Mouse (Mus musculus): Measurements from ENCODE around the gene Pnn. TPM values are rescaled to one million over a fixed set of nuclear protein-coding genes. Genes with fewer than 3 reads are reported as not detected.
"Not testable (repeated sequence)": the region's sequence is repeated elsewhere in the genome, so short reads cannot be mapped to it uniquely, and the experiment has no call there.

Gene Pnn
- polyA plus RNA-seq, 1 experiment from 2014 or later = 63.0 TPM

DNA sequence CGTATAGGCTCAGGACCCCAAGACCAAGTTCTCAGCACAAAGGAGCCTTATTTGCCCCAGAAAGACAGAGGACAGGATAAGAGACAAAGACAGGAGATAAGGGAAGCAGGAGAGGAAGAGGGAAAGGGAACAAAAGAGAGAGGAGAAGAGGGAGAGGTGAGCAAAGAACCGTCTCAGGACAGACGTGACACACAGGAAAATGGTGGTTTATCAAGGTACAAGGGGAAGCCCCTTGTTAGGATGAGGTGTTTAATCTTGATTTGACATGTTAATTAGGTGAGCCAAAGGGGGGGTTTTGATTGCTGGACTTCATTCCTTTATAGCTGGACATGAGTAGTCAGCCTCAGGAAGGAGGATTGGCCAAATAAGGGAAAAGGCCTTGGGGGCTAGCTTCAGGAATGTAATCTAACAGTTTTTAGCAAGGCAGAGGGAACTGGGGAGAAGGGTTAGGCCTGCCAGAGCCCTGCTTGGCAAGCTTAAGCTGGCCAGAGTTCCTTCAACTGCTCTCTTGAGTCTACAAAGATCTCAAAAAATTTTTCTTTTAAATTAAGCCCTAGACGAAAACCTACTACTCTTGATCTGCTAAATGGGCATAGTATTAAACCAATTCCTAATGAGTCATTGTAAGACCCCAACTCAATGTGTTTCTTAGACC lies 11.4 kb upstream of the Pnn start:
- Histone ChIP-seq H3K36me3 (peaks cover 60% of the 10 kb centered on the region), H3K4me2 (no peak overlapping the region), H3K4me1 (peaks cover 27% of the 10 kb centered on the region), H3K4me3 (no peak overlapping the region), H3K27ac (replicated peaks) (no peak overlapping the region), H3K9me3 (no peaks in the 10 kb centered on the region), H3K27me3 (replicated peaks) (no peaks in the 10 kb centered on the region), H3K9ac (no peak overlapping the region)
- 63% methylated on average over 4 of the region's 4 CpGs for WGBS
- ATAC-seq (ENCODE audit: extremely low read depth, insufficient number of reproducible peaks, low FRiP score, low TSS enrichment) = no peak

DNA sequence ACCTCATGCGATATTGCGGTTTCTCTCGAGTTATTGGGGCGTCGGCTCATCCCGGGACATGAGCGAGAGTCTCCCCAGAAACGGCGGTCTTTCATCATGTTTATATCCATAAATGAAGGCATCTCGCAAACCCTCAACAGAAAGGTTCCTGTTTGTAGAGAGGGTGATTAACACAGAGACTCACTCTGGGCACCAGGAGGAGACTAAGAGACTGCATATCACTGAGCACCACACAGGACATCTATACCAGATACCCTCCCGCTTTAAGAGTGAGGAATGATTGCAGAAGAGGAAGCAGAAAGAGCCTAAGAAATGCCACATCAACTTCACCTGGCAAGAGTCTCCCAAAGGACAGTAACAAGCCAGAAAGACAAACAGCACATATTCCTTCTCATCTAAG lies 10.5 kb upstream of the Pnn start:
- H3K9me3 ChIP-seq = no peaks in the 10 kb centered on the region
- H3K36me3 ChIP-seq = peaks cover 60% of the 10 kb centered on the region
- H3K4me1 ChIP-seq = peaks cover 30% of the 10 kb centered on the region
- no peak overlapping the region for H3K27ac ChIP-seq (replicated peaks)
- no peak overlapping the region for H3K4me3 ChIP-seq
- no peak overlapping the region for H3K9ac ChIP-seq
- no peak overlapping the region for H3K4me2 ChIP-seq
- no peaks in the 10 kb centered on the region for H3K27me3 ChIP-seq (replicated peaks)
- 96% methylated on average over 11 of the region's 11 CpGs for WGBS
- no peak for ATAC-seq (ENCODE audit: extremely low read depth, insufficient number of reproducible peaks, low FRiP score, low TSS enrichment)

DNA sequence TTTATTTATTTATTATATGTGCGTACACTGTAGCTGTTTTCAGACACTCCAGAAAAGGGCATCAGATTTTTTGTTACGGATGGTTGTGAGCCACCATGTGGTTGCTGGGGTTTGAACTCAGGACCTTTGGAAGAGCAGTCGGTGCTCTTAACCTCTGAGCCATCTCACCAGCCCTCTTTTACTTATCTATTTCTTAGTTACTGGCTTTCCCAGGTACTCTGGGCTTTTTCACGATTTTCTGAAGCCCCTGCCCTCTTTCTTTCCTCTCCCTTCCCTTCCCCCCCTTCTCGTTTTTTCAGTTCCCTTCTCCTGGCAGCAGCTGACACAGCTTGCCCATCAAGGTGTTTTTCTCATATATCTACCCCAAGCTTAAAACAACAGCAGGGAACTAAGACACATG lies 8.4 kb upstream of the Pnn start:
- Histone ChIP-seq H3K36me3 (peaks cover 50% of the 10 kb centered on the region), H3K4me1 (peaks cover 30% of the 10 kb centered on the region)
- not testable (repeated sequence) for ATAC-seq (ENCODE audit: extremely low read depth, insufficient number of reproducible peaks, low FRiP score, low TSS enrichment); H3K9ac ChIP-seq; H3K4me2 ChIP-seq; H3K27me3 ChIP-seq (replicated peaks); H3K4me3 ChIP-seq; H3K9me3 ChIP-seq; H3K27ac ChIP-seq (replicated peaks)
- 85% methylated on average over 5 of the region's 5 CpGs for WGBS

DNA sequence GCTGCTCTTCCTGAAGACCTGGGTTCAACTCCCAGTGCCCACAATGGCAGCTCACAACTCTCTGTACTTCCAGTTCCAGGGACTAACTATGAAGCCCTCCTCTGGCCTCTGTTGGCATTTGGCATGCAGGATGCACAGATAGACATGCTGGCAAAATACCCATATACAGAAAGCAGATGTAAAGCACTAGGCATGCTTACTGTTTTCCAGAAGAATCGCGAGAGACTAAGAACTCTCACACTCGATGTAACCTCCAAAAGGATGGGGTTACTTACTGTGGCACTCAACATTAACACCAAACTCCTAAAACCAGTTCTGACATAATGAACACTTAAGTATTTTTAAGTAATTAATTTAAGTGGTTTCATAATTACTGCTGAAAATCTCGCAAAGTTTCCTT lies 6.4 kb upstream of the Pnn start:
- H3K36me3 ChIP-seq = peaks cover 41% of the 10 kb centered on the region
- H3K27ac ChIP-seq (replicated peaks) = peak overlapping the region; percentile 94
- no peaks in the 10 kb centered on the region for H3K9me3 ChIP-seq
- peaks cover 23% of the 10 kb centered on the region for H3K4me1 ChIP-seq
- WGBS = 56% methylated on average over 4 of the region's 4 CpGs
- H3K27me3 ChIP-seq (replicated peaks) = 0 out of 2 replicates have a peak, but pooled peaks cover 5% of the 10 kb centered on the region
- peak overlapping the region; percentile 97 for H3K9ac ChIP-seq
- ATAC-seq (ENCODE audit: extremely low read depth, insufficient number of reproducible peaks, low FRiP score, low TSS enrichment) = no peak
- peak overlapping the region; percentile 75 for H3K4me2 ChIP-seq
- peak overlapping the region; percentile 84 for H3K4me3 ChIP-seq

- Histone ChIP-seq H3K9ac (peak within 1 kb of the TSS; percentile 97), H3K27ac (replicated peaks) (peak within 1 kb of the TSS; percentile 94), H3K4me3 (peak within 1 kb of the TSS; percentile 84), H3K27me3 (replicated peaks) (0 out of 2 replicates have a peak, but pooled peaks cover 5% of the 10 kb centered on the region), H3K36me3 (peaks cover 33% of the 10 kb centered on the region), H3K4me1 (peaks cover 25% of the 10 kb centered on the region), H3K9me3 (no peaks in the 10 kb centered on the region), H3K4me2 (peak within 1 kb of the TSS; percentile 75)
- under 1% methylated on average over 49 of the region's 49 CpGs for WGBS
- ATAC-seq (ENCODE audit: extremely low read depth, insufficient number of reproducible peaks, low FRiP score, low TSS enrichment) = peak; percentile 85
These were observed 5.6 kb upstream of the Pnn start, which contains the start of gene Trappc6b for GRCm38 (mm10) chr12:59060993-59061595. Gene Trappc6b, minus strand, starts transcription at chr12:59061472.

GRCm38 (mm10) chr12:59064837-59065236 lies 1.8 kb upstream of the Pnn start:
- WGBS = 81% methylated on average over 8 of the region's 8 CpGs
- H3K9me3 ChIP-seq = no peaks in the 10 kb centered on the region
- 0 out of 2 replicates have a peak, but pooled peaks cover 5% of the 10 kb centered on the region for H3K27me3 ChIP-seq (replicated peaks)
- H3K4me3 ChIP-seq = no peak overlapping the region
- no peak overlapping the region for H3K9ac ChIP-seq
- peaks cover 25% of the 10 kb centered on the region for H3K4me1 ChIP-seq
- H3K4me2 ChIP-seq = no peak overlapping the region
- H3K27ac ChIP-seq (replicated peaks) = no peak overlapping the region
- ATAC-seq (ENCODE audit: extremely low read depth, insufficient number of reproducible peaks, low FRiP score, low TSS enrichment) = no peak
- H3K36me3 ChIP-seq = peaks cover 18% of the 10 kb centered on the region

GRCm38 (mm10) chr12:59065776-59066175 lies 908 bp upstream of the Pnn start:
- peaks cover 17% of the 10 kb centered on the region for H3K4me1 ChIP-seq
- 45% methylated on average over 3 of the region's 3 CpGs for WGBS
- peaks cover 28% of the 10 kb centered on the region for H3K36me3 ChIP-seq
- H3K9ac ChIP-seq = peak overlapping the region; percentile 98; the same call in 1 of the 2 replicates
- 0 out of 2 replicates have a peak, but pooled peaks cover 5% of the 10 kb centered on the region for H3K27me3 ChIP-seq (replicated peaks)
- no peaks in the 10 kb centered on the region for H3K9me3 ChIP-seq
- peak overlapping the region; percentile 76 for H3K4me2 ChIP-seq
- H3K4me3 ChIP-seq = peak overlapping the region; percentile 100
- no peak for ATAC-seq (ENCODE audit: extremely low read depth, insufficient number of reproducible peaks, low FRiP score, low TSS enrichment)
- H3K27ac ChIP-seq (replicated peaks) = peak overlapping the region; percentile 95

- H3K9me3 ChIP-seq = no peaks in the 10 kb centered on the region
- H3K4me3 ChIP-seq = peak overlapping the region; percentile 100
- H3K4me2 ChIP-seq = peak overlapping the region; percentile 93
- peak overlapping the region; percentile 95 for H3K27ac ChIP-seq (replicated peaks)
- H3K27me3 ChIP-seq (replicated peaks) = 0 out of 2 replicates have a peak, but pooled peaks cover 5% of the 10 kb centered on the region
- peaks cover 41% of the 10 kb centered on the region for H3K36me3 ChIP-seq
- ATAC-seq (ENCODE audit: extremely low read depth, insufficient number of reproducible peaks, low FRiP score, low TSS enrichment) = peak; percentile 38
- H3K9ac ChIP-seq = peak overlapping the region; percentile 98
- WGBS = under 1% methylated on average over 39 of the region's 41 CpGs
- H3K4me1 ChIP-seq = peaks cover 17% of the 10 kb centered on the region
These were observed 411 bp downstream of the Pnn start for GRCm38 (mm10) chr12:59067095-59067494.

- H3K36me3 ChIP-seq = peaks cover 52% of the 10 kb centered on the region
- no peak overlapping the region for H3K27ac ChIP-seq (replicated peaks)
- ATAC-seq (ENCODE audit: extremely low read depth, insufficient number of reproducible peaks, low FRiP score, low TSS enrichment) = no peak
- no peak overlapping the region for H3K4me2 ChIP-seq
- no peak overlapping the region for H3K4me3 ChIP-seq
- peaks cover 17% of the 10 kb centered on the region for H3K4me1 ChIP-seq
- H3K9ac ChIP-seq = no peak overlapping the region
- 89% methylated on average over 13 of the region's 13 CpGs for WGBS
- H3K9me3 ChIP-seq = no peaks in the 10 kb centered on the region
- 0 out of 2 replicates have a peak, but pooled peaks cover 3% of the 10 kb centered on the region for H3K27me3 ChIP-seq (replicated peaks)
These were observed 2.1 kb downstream of the Pnn start for GRCm38 (mm10) chr12:59068791-59069190.

DNA sequence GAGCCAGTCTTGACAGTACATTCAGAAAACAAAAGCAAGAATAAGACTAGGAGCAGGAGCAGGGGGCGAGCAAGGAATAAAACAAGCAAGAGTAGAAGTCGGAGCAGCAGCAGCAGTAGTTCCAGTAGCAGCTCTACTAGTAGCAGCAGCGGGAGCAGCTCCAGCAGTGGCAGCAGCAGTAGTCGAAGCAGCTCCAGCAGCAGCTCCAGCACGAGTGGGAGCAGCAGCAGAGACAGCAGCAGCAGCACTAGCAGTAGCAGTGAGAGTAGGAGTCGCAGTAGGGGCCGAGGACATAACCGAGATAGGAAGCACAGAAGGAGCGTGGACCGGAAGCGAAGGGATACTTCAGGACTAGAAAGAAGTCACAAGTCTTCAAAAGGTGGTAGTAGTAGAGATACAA lies 5.6 kb downstream of the Pnn start:
- H3K4me2 ChIP-seq = no peak overlapping the region
- no peaks in the 10 kb centered on the region for H3K9me3 ChIP-seq
- 79% methylated on average over 11 of the region's 11 CpGs for WGBS
- no peak for ATAC-seq (ENCODE audit: extremely low read depth, insufficient number of reproducible peaks, low FRiP score, low TSS enrichment)
- no peak overlapping the region for H3K27ac ChIP-seq (replicated peaks)
- H3K27me3 ChIP-seq (replicated peaks) = no peaks in the 10 kb centered on the region
- no peak overlapping the region for H3K4me3 ChIP-seq
- H3K9ac ChIP-seq = 0 out of 2 replicates have a peak overlapping the region, but pooled peaks have one; percentile 7
- H3K36me3 ChIP-seq = peaks cover 64% of the 10 kb centered on the region
- peaks cover 13% of the 10 kb centered on the region for H3K4me1 ChIP-seq

DNA sequence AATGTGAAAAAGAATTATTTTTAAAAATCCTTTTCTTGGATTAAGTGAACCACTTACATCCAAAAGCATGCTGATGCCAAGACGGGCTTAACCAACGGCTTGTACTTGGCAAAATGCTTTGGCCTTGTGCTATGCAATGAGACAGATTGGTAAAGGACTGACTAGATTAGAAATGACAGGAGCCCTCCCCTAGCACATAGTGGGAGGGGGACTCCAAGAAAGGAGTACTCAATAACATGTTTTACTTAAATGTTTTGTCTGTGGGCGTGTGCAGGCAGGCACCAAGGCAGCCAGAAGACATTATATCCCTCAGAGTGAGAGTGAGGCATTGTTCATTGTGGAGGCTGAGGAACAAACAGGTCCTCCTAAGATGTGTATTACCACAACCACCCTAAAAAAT lies 7.4 kb downstream of the Pnn start:
- Histone ChIP-seq H3K36me3 (peaks cover 54% of the 10 kb centered on the region), H3K27me3 (replicated peaks) (no peaks in the 10 kb centered on the region), H3K9ac (no peak overlapping the region), H3K4me1 (no peaks in the 10 kb centered on the region), H3K9me3 (no peaks in the 10 kb centered on the region), H3K4me3 (no peak overlapping the region), H3K4me2 (no peak overlapping the region), H3K27ac (replicated peaks) (no peak overlapping the region)
- ATAC-seq (ENCODE audit: extremely low read depth, insufficient number of reproducible peaks, low FRiP score, low TSS enrichment) = no peak
- WGBS = 86% methylated on average over 3 of the region's 3 CpGs
